Comparison of ENCODE assay signal across 27 mouse cellular contexts in the genomic region with DNA sequence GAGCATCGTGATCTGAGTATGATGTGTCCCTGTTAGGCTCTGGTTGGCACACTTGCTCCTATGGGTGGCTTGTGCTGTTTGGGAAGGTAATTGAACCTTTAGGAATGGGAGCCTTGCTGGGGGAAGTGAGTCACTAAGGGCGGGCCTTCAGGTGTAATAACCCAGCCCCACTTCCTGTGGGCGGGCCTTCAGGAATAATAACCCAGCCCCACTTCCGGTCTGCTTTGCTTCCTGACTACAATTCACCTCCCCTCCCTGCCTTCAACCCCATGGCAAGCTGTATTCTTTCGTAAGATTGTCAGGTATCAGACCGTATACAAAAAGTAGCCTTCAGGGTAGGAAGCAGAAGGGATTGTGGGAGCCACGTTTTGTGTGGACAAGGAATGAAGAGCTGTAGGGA. TPM values are rescaled to one million over a fixed set of nuclear protein-coding genes. Genes with fewer than 3 reads are reported as not detected.
"Had no signal": no experiment of that assay in that cellular context is flagged by ENCODE, and none has a peak within 500 bp of the region (broad histone marks: within the 10 kb centered on the region; RNA-seq: fewer than 3 reads in every experiment).

No protein-coding gene starts in this region.

- H3K9ac ChIP-seq: limb, embryonic 13.5 days; liver, embryonic 12.5 days; liver, embryonic 15.5 days; lung, embryonic 15.5 days; midbrain, embryonic 13.5 days; neural tube, embryonic 13.5 days; stomach, embryonic 15.5 days had no signal

- H3K9me3 ChIP-seq: limb, embryonic 10.5 days; limb, embryonic 13.5 days; liver, embryonic 12.5 days; liver, embryonic 15.5 days; lung, embryonic 15.5 days; midbrain, embryonic 10.5 days; midbrain, embryonic 13.5 days; neural tube, embryonic 13.5 days; stomach, embryonic 15.5 days had no signal

- H3K4me1 ChIP-seq: limb, embryonic 10.5 days; limb, embryonic 13.5 days; liver, embryonic 12.5 days; liver, embryonic 15.5 days; lung, embryonic 15.5 days; megakaryocyte, embryonic 14.5 days; midbrain, embryonic 10.5 days; midbrain, embryonic 13.5 days; neural tube, embryonic 13.5 days; stomach, embryonic 15.5 days had no signal

- H3K36me3 ChIP-seq: limb, embryonic 10.5 days; limb, embryonic 13.5 days; liver, embryonic 12.5 days; liver, embryonic 15.5 days; lung, embryonic 15.5 days; midbrain, embryonic 10.5 days; midbrain, embryonic 13.5 days; neural tube, embryonic 13.5 days; stomach, embryonic 15.5 days had no signal

- H3K27ac ChIP-seq: kidney, postnatal 0 days; layer of hippocampus, adult 2 months; limb, embryonic 10.5 days; limb, embryonic 13.5 days; liver, embryonic 12.5 days; liver, embryonic 15.5 days; lung, embryonic 15.5 days; midbrain, embryonic 10.5 days; midbrain, embryonic 13.5 days; neural tube, embryonic 13.5 days; stomach, embryonic 15.5 days had no signal

- H3K4me2 ChIP-seq: limb, embryonic 13.5 days; liver, embryonic 12.5 days; liver, embryonic 15.5 days; lung, embryonic 15.5 days; midbrain, embryonic 13.5 days; neural tube, embryonic 13.5 days; stomach, embryonic 15.5 days had no signal

- DNase-seq: kidney, adult 2 months; kidney, postnatal 25 days; liver; lung, adult 18-20 months; lung, postnatal 10 days; lung, postnatal 36 days; retina, postnatal 1 day; right cerebral cortex, postnatal 25 days; spleen, adult 18-20 months; thymus, postnatal 25 days had no signal

- H3K4me3 ChIP-seq: layer of hippocampus, adult 2 months; limb, embryonic 10.5 days; limb, embryonic 13.5 days; liver, embryonic 12.5 days; liver, embryonic 15.5 days; lung, embryonic 15.5 days; megakaryocyte, embryonic 14.5 days; midbrain, embryonic 10.5 days; midbrain, embryonic 13.5 days; myocyte; neural tube, embryonic 13.5 days; stomach, embryonic 15.5 days had no signal

- ATAC-seq: liver, embryonic 12.5 days; midbrain, embryonic 13.5 days; midbrain, embryonic 16.5 days had no signal

- H3K27me3 ChIP-seq: limb, embryonic 13.5 days; liver, embryonic 12.5 days; liver, embryonic 15.5 days; lung, embryonic 15.5 days; megakaryocyte, embryonic 14.5 days; midbrain, embryonic 13.5 days; neural tube, embryonic 13.5 days; stomach, embryonic 15.5 days had no signal

RNA-seq across cellular contexts. Expression of a gene that starts 45.7 kb away (rescaled TPM):
- polyA plus RNA-seq: kidney, adult 2 months; kidney, embryonic 14.5 days; kidney, postnatal 0 days; large intestine, adult 2 months; limb, embryonic 10.5 days; limb, embryonic 13.5 days; liver, embryonic 12.5 days; liver, embryonic 15.5 days; lung, embryonic 15.5 days; myocyte; stomach, embryonic 15.5 days; thymus, postnatal 0 days had no signal
